Mouse (Mus musculus): ENCODE measurements around the gene Tmem8.

DNA sequence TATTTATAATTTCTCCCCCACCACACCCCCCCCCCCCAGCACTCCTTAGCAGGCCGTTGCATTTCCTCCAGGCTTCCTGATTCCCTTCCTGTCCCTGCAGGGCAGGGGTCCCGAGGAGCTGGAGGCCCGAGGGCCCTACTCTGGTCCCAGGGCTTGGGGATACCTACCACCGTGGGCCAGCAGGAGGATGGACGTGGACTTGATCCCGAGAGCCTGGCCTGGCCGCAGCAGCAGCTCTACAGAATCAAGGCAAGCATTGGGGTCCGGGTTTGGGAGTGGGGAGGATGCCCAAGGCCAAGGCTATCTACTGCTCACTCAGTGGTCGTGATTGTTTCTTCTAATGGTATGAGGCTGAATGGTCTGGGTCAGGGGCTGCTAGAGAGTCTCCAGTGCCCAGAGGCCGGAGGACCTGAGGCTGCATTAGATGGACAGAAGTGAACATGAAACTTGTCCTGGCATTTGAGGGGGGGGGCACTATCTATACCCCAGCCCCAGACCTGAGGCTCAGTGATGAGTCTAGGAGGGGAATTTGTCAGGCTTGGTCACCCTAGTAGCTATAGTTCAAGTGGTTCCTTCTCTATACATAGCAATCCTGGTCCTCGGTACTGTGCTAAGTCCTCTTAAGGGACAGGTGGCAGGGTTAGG is 24.1 kb downstream of the Tmem8 start:
- TF ChIP-seq CTCF (conservative IDR thresholded peaks at IDR 0.05; ENCODE audit: low read length) (no peak), POU5F1 (IDR thresholded peaks at IDR 0.05; ENCODE audit: borderline replicate concordance, low read length) (no peak), NANOG (IDR thresholded peaks at IDR 0.05; ENCODE audit: borderline replicate concordance, low read length) (no peak)
